ENCODE assay signal across 9 mouse cellular contexts in the genomic region with DNA sequence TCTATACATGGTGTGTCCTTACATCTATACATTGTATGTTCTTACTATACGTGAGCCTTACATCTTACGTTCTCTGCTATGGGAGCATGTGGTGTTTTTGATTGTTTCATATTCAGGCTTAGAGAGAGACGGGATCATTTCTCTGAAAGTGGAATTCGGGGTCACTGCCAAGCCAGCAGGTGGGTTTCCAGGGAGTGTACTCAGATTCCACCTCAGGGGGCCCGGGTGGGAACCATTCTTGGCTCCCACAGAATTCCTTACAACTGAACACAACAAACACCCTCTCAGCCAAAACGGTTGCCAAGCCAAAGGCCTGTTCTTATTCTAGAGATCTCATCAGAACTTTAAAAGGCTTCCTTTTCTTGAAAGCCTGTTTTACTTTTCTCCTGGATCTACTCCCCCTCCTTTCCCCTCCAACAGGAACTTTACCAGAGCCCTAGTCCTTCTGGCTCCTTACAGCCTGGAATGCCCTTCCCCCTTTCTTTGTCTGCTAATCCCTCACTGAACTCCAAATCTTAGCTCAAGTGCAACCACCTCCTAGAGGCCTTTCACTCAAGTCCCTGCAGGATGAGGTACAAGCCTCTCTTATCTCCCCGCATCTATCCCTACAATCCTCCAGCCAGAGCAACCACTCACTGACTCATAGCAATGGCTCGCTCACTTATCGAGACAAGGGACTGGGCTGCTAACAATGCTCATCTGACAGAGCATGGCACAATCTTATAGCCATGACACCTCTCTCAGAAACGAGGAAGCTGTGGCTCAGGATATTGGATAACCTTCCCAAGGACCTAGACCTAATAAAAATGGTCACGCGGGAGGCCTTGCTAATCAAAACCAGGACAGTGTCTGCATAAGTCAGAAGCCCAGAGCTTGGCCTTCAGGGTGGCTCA. TPM values are rescaled to one million over a fixed set of nuclear protein-coding genes. Genes with fewer than 3 reads are reported as not detected.
A peak's percentile ranks its signal among the peaks of the same experiment; 100 is the strongest.
DNase-seq lines count a peak whose midpoint lies in the region; ATAC-seq lines count a peak whose summit lies in the region.
"Had no signal": no experiment of that assay in that cellular context is flagged by ENCODE, and none has a peak within 500 bp of the region (broad histone marks: within the 10 kb centered on the region; RNA-seq: fewer than 3 reads in every experiment).

No protein-coding gene starts in this region.

- 35% methylated on average over 12 of the region's 12 CpGs for WGBS in forebrain, embryonic 16.5 days
- WGBS in midbrain, embryonic 12.5 days: 41% methylated on average over 12 of the region's 12 CpGs

- H3K4me1 ChIP-seq in forebrain, embryonic 16.5 days (replicated peaks; ENCODE audit: control insufficient read depth, insufficient read depth, low read length): peaks cover 7% of the 10 kb centered on the region; the same call in 1 of the 2 replicates
- H3K4me1 ChIP-seq in midbrain, embryonic 12.5 days: 0 out of 2 replicates have a peak, but pooled peaks cover 7% of the 10 kb centered on the region

- no peak overlapping the region for H3K9ac ChIP-seq in forebrain, embryonic 16.5 days (replicated peaks; ENCODE audit: low read depth, low read length)
- H3K9ac ChIP-seq in midbrain, embryonic 12.5 days (replicated peaks): no peak overlapping the region
- H3K9ac ChIP-seq: heart, embryonic 15.5 days had no signal

- no peak overlapping the region for H3K4me2 ChIP-seq in forebrain, embryonic 16.5 days (ENCODE audit: low read length)
- no peak overlapping the region for H3K4me2 ChIP-seq in midbrain, embryonic 12.5 days (replicated peaks)
- H3K4me2 ChIP-seq: heart, embryonic 15.5 days had no signal

- H3K4me3 ChIP-seq in forebrain, embryonic 16.5 days (replicated peaks; ENCODE audit: low read length): no peak overlapping the region
- no peak overlapping the region for H3K4me3 ChIP-seq in midbrain, embryonic 12.5 days
- H3K4me3 ChIP-seq: heart, embryonic 15.5 days had no signal

- H3K9me3 ChIP-seq in forebrain, embryonic 16.5 days (ENCODE audit: control insufficient read depth, low read length): no peaks in the 10 kb centered on the region
- H3K9me3 ChIP-seq in midbrain, embryonic 12.5 days: no peaks in the 10 kb centered on the region
- H3K9me3 ChIP-seq: heart, embryonic 15.5 days had no signal

- no peak overlapping the region for H3K27ac ChIP-seq in forebrain, embryonic 16.5 days (ENCODE audit: low read length)
- H3K27ac ChIP-seq in midbrain, embryonic 12.5 days (replicated peaks): 0 out of 2 replicates have a peak overlapping the region, but pooled peaks have one; percentile 10
- H3K27ac ChIP-seq: heart, embryonic 15.5 days had no signal

- no peaks in the 10 kb centered on the region for H3K36me3 ChIP-seq in forebrain, embryonic 16.5 days (ENCODE audit: control insufficient read depth, insufficient read depth)
- no peaks in the 10 kb centered on the region for H3K36me3 ChIP-seq in midbrain, embryonic 12.5 days
- H3K36me3 ChIP-seq: heart, embryonic 15.5 days had no signal

- no peaks in the 10 kb centered on the region for H3K27me3 ChIP-seq in forebrain, embryonic 16.5 days (replicated peaks; ENCODE audit: control insufficient read depth, insufficient read depth, low read length)
- no peaks in the 10 kb centered on the region for H3K27me3 ChIP-seq in midbrain, embryonic 12.5 days
- H3K27me3 ChIP-seq: heart, embryonic 15.5 days had no signal

- DNase-seq in layer of hippocampus, adult 11-12 months (ENCODE audit: low spot score): peak; percentile 18
- no peak for DNase-seq in layer of hippocampus, adult 18-20 months (ENCODE audit: low spot score in 2 of 2)
- DNase-seq in brain, adult 2 months (ENCODE audit: low read depth, low spot score): peak; percentile 33
- no peak for DNase-seq in heart, adult 8-10 months (ENCODE audit: low spot score)
- DNase-seq in frontal cortex, postnatal 14 days (ENCODE audit: low spot score in 2 of 2): no peak
- no peak for DNase-seq in ovary, postnatal 36 days (ENCODE audit: low spot score)

- ATAC-seq in forebrain, embryonic 16.5 days: peak; percentile 49
- no peak for ATAC-seq in midbrain, embryonic 12.5 days (ENCODE audit: low FRiP score, low read depth)

RNA-seq across cellular contexts. Expression of a gene that starts 24.1 kb away (rescaled TPM):
- 10 to 100 TPM; 42.5 to 50.8 TPM for total RNA-seq in layer of hippocampus, adult 18-20 months (2021)
- 68.5 and 77.4 TPM in 2 replicates for polyA plus RNA-seq in forebrain, embryonic 16.5 days (2015; fragmentation: Nextera tagmentation; extraction: Ambion mirVana)
- polyA plus RNA-seq in midbrain, embryonic 12.5 days (2016; fragmentation: Nextera tagmentation; extraction: Ambion mirVana): 81.9 and 88.8 TPM in 2 replicates
- total RNA-seq in heart, adult 8-10 months (2022): 10 to 100 TPM; 16.3 to 29.0 (median 21.0) TPM

RNA-seq across cellular contexts. Expression of a gene that starts 36.1 kb away (rescaled TPM):
- 10 to 100 TPM; 11.2 to 12.3 TPM for total RNA-seq in layer of hippocampus, adult 18-20 months (2021)
- polyA plus RNA-seq in forebrain, embryonic 16.5 days (2015; fragmentation: Nextera tagmentation; extraction: Ambion mirVana): 7.8 and 9.8 TPM in 2 replicates
- polyA plus RNA-seq in midbrain, embryonic 12.5 days (2016; fragmentation: Nextera tagmentation; extraction: Ambion mirVana): 2.9 and 3.3 TPM in 2 replicates
- 1 to 10 TPM in 1 of 4 experiments, under 1 TPM in 3; 0.24 to 1.1 (median 0.66) TPM for total RNA-seq in heart, adult 8-10 months (2022)

Comparison
In these comparisons a context has a peak if more than half of its experiments do, and no peak if none do; other contexts are left out.
1. DNase-seq: peak in layer of hippocampus, adult 11-12 months (single experiment) and brain, adult 2 months (single experiment); none in layer of hippocampus, adult 18-20 months (0 of 2), heart, adult 8-10 months (single experiment), frontal cortex, postnatal 14 days (0 of 2) and ovary, postnatal 36 days (single experiment).
2. RNA of a gene that starts 36.1 kb away (total RNA-seq): 11.2 to 12.3 TPM in layer of hippocampus, adult 18-20 months; 0.24 to 1.1 TPM in heart, adult 8-10 months; every median in the first group is over 4 times any median in the second.